Mouse (Mus musculus) kidney, adult 2 months (tissue): ENCODE results near the gene Tnfrsf8.

Experiments used
- CTCF ChIP-seq: fragments of 200-500 bp; conservative IDR thresholded peaks from 2 replicates; pipeline ENCODE4 v1.5.1; 2011; ENCODE audit warnings: low read depth, mild to moderate bottlenecking, control low read depth, low read length, moderate library complexity, mixed read lengths; ENCODE audit not compliant: insufficient read depth, insufficient read length
- POLR2A ChIP-seq: fragments of 200-500 bp; IDR thresholded peaks from one replicate; pipeline ENCODE4 v1.6.1; 2011; ENCODE audit warnings: low read depth, low read length, control low read depth

DNA sequence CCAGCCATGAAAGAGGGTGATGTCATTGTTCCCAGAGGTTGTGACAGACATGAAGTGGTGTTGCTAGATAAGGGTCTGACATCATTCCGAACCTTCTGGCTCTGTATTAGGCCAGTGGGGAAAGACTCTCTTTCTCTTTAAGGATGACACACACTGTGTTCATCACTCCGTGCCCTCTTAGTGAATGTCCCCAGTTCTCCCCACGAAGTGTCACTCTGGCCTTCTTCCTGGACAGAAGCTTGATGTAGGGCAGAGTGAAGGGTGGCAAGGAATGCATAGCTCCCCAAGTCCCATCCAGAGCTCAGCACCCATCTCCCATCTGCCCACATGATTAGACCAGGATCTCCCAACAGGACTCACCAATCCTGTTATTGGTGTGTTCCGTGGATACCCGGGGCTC, 41.0 kb downstream of the Tnfrsf8 start:
- TF ChIP-seq POLR2A = no peak
- TF ChIP-seq CTCF = no peak
